Mouse (Mus musculus) CH12.LX (cell line): ENCODE results near the gene Gpr37.

Experiments
- UBTF ChIP-seq: IDR thresholded peaks from 2 replicates; pipeline ENCODE4 v1.6.1; 2012; ENCODE audit warnings: low read depth, mild to moderate bottlenecking, inconsistent platforms, low read length, improper control_type of control experiment, moderate library complexity
- ZKSCAN1 ChIP-seq: IDR thresholded peaks from 2 replicates; pipeline ENCODE4 v1.6.1; 2012; ENCODE audit warnings: low read depth, inconsistent platforms, low read length, improper control_type of control experiment, borderline replicate concordance

DNA sequence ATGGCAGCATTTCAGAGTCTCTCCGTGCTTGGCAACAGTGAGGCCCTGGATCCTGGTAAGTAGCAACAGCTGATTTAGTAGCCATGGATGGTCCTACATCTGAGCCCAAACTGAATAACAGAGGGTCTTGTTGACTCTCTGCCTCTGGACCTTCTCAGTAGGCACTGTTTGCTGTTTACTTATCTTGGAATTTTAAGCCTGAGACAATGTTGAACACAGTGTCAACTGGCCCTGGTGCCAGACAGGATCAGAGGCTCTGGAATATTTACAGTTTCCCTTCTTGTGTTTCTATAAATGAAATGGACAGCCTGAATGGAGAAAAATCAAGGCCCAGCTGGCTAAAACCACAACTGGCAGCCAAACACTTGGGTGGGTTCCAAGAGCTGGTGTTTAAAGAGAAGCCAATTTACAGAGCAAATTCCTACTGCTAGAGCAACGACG is 3.7 kb downstream of the Gpr37 start:
- TF ChIP-seq UBTF (no peak), ZKSCAN1 (no peak)
